Mouse (Mus musculus): ENCODE results near the gene Cryga. TPM values are rescaled to one million over a fixed set of nuclear protein-coding genes. Genes with fewer than 3 reads are reported as not detected.
A peak's percentile ranks its signal among the peaks of the same experiment; 100 is the strongest.

Gene Cryga
- polyA plus RNA-seq, 1 experiment from 2014 or later, result not detected

DNA sequence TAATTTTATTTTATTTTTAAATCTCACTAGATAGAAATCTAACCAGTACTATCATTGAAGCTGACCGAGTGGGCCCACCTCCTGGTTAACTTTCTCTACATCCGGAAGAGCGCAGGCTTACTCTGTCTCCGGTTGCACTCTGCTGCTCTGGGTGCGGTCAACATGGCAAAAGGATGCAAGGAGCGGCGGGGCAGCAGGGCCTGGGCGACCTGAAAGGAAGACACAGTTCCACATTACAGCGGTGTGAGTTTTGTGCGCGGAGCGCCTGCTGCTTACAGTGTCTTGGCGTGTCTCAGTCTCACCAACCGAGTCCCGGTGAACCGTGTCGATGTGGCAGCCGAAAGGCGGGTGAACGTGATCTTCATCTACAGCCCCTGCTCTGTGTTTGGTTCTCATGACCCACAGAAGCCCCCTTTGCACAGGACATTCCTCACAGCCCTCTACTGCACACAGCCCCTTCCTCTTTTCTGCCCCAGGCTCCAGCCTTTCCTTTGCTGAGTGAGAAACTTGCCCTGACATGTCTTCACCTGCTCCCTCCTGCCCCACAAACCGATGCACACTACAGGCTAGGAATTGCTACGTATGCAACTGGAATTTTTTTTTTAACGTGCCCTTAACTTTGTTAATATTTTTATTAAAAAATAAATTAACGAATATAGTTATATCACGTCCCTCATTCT is 6.7 kb upstream of the Cryga start:
- H3K9ac ChIP-seq (replicated peaks; ENCODE audit: low read length), result no peak overlapping the region
- H3K4me3 ChIP-seq (replicated peaks; ENCODE audit: low read depth, low read length), result no peak overlapping the region
- DNase-seq (no peak), ATAC-seq (ENCODE audit: low FRiP score, low TSS enrichment) (no peak)
- H3K27ac ChIP-seq (replicated peaks; ENCODE audit: low read depth, low read length), result no peak overlapping the region
- H3K27me3 ChIP-seq (ENCODE audit: control insufficient read depth, insufficient read depth, low read length), result no peaks in the 10 kb centered on the region
- no peaks in the 10 kb centered on the region for H3K4me1 ChIP-seq (ENCODE audit: control insufficient read depth, insufficient read depth, low read length)
- H3K4me2 ChIP-seq (ENCODE audit: low read length), result no peak overlapping the region
- no peaks in the 10 kb centered on the region for H3K36me3 ChIP-seq (ENCODE audit: control insufficient read depth, insufficient read depth, low read length)
- WGBS, result 81% methylated on average over 25 of the region's 25 CpGs
- H3K9me3 ChIP-seq (ENCODE audit: control insufficient read depth, low read length), result no peaks in the 10 kb centered on the region

DNA sequence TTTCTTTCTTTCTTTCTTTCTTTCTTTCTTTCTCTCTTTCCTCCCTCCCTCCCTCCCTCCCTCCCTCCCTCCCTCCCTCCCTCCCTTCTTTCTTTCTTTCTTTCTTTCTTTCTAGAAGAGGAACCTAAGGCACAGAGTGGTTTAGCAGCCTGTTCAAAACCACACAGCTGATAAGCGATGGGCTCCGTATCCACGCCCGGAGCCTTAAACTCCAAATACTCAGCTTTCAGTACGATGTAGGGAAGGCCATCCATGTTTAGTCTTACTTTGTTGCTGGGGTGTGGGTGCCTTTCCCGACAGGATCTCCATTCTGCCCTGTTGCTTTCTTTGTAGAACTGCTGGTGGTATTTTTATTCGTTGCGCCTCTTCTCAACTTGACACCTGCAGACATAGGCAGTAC is 6.0 kb upstream of the Cryga start:
- no peak overlapping the region for H3K4me3 ChIP-seq (replicated peaks; ENCODE audit: low read depth, low read length)
- no peaks in the 10 kb centered on the region for H3K27me3 ChIP-seq (ENCODE audit: control insufficient read depth, insufficient read depth, low read length)
- WGBS, result 92% methylated on average over 8 of the region's 8 CpGs
- H3K36me3 ChIP-seq (ENCODE audit: control insufficient read depth, insufficient read depth, low read length), result no peaks in the 10 kb centered on the region
- no peaks in the 10 kb centered on the region for H3K4me1 ChIP-seq (ENCODE audit: control insufficient read depth, insufficient read depth, low read length)
- H3K27ac ChIP-seq (replicated peaks; ENCODE audit: low read depth, low read length), result no peak overlapping the region
- H3K9ac ChIP-seq (replicated peaks; ENCODE audit: low read length), result no peak overlapping the region
- no peak overlapping the region for H3K4me2 ChIP-seq (ENCODE audit: low read length)
- H3K9me3 ChIP-seq (ENCODE audit: control insufficient read depth, low read length), result no peaks in the 10 kb centered on the region
- DNase-seq (no peak), ATAC-seq (ENCODE audit: low FRiP score, low TSS enrichment) (no peak)

DNA sequence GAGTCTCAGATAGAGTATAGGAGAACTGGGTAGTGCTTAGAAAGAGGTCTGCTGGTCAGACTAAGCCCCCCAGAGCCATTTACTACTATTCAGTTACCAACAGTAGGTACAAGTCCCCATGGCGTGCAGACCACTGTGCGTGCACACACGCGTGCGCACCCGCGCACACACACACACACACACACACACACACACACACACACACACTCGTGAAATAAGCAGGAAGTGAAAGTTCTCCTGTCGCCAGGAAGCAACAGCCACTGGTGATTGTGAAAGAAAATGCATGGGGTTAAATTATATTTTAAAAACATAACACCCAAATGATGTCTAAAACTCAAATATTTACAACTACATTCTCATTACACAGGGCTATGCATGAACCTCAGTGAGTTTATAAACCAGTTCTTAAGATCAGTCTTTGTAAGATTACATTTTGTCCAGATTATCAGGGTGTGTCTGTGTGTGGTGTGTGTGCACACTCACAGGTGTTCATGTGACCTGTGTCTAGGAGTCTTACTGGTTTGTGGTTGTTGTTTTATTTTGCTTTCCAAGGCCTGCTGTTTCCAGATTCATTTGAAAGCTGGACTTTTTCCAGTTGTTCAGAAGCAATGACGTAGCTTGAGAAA is 4.6 kb upstream of the Cryga start:
- WGBS, result 90% methylated on average over 10 of the region's 10 CpGs
- no peaks in the 10 kb centered on the region for H3K9me3 ChIP-seq (ENCODE audit: control insufficient read depth, low read length)
- no peak for ATAC-seq (ENCODE audit: low FRiP score, low TSS enrichment)
- DNase-seq, result no peak
- H3K4me2 ChIP-seq (ENCODE audit: low read length), result no peak overlapping the region
- H3K36me3 ChIP-seq (ENCODE audit: control insufficient read depth, insufficient read depth, low read length), result no peaks in the 10 kb centered on the region
- H3K4me1 ChIP-seq (ENCODE audit: control insufficient read depth, insufficient read depth, low read length), result no peaks in the 10 kb centered on the region
- no peaks in the 10 kb centered on the region for H3K27me3 ChIP-seq (ENCODE audit: control insufficient read depth, insufficient read depth, low read length)
- no peak overlapping the region for H3K27ac ChIP-seq (replicated peaks; ENCODE audit: low read depth, low read length)
- H3K4me3 ChIP-seq (replicated peaks; ENCODE audit: low read depth, low read length), result no peak overlapping the region
- H3K9ac ChIP-seq (replicated peaks; ENCODE audit: low read length), result no peak overlapping the region

DNA sequence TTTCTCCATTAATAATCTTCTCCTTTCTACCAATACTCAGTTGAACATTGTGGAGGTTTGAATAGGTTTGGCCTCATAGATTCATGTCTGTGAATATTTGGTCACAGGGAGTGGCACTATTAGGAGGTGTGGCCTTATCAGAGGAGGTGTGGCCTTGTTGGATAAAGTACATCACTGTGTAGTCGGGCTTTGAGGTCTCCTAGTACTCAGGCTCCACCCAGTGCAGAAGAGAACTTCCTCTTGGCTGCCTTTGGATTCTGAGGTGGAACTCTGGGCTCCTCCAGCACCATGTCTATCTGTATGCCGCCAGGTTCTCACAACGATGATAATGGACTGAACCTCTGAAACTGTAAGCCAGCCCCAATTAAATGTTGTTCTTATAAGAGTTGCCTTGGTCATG is 6.2 kb downstream of the Cryga start:
- Histone ChIP-seq H3K36me3 (ENCODE audit: control insufficient read depth, insufficient read depth, low read length) (no peaks in the 10 kb centered on the region), H3K9me3 (ENCODE audit: control insufficient read depth, low read length) (no peaks in the 10 kb centered on the region), H3K4me3 (replicated peaks; ENCODE audit: low read depth, low read length) (no peak overlapping the region), H3K4me1 (ENCODE audit: control insufficient read depth, insufficient read depth, low read length) (no peaks in the 10 kb centered on the region), H3K27me3 (ENCODE audit: control insufficient read depth, insufficient read depth, low read length) (no peaks in the 10 kb centered on the region), H3K4me2 (ENCODE audit: low read length) (no peak overlapping the region), H3K9ac (replicated peaks; ENCODE audit: low read length) (no peak overlapping the region), H3K27ac (replicated peaks; ENCODE audit: low read depth, low read length) (no peak overlapping the region)
- no peak for ATAC-seq (ENCODE audit: low FRiP score, low TSS enrichment)
- 87% methylated on average over 3 of the region's 3 CpGs for WGBS
- DNase-seq, result no peak

DNA sequence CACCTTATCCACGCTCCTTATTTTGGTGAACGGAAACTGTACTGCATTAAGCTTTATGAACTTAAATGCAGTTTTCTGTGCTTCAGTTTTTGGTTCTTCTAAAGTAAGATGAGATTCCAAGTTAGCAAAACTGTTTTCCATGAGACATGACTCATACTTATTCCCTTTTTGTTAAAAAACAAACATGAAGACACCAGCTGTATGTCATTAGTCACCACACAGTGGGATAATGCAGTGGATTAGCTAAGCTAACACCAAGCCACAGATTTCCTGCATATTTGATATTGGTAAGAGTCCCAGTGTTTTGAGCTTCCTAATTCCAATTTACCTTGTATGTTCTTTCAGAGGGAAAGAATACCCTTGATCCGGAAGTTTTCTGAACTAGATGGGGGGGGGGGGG is 11.6 kb downstream of the Cryga start:
- ATAC-seq (ENCODE audit: low FRiP score, low TSS enrichment) (no peak), DNase-seq (no peak)
- Histone ChIP-seq H3K4me3 (replicated peaks; ENCODE audit: low read depth, low read length) (no peak overlapping the region), H3K36me3 (ENCODE audit: control insufficient read depth, insufficient read depth, low read length) (no peaks in the 10 kb centered on the region), H3K9me3 (ENCODE audit: control insufficient read depth, low read length) (no peaks in the 10 kb centered on the region), H3K9ac (replicated peaks; ENCODE audit: low read length) (no peak overlapping the region), H3K27me3 (ENCODE audit: control insufficient read depth, insufficient read depth, low read length) (no peaks in the 10 kb centered on the region), H3K27ac (replicated peaks; ENCODE audit: low read depth, low read length) (no peak overlapping the region), H3K4me2 (ENCODE audit: low read length) (no peak overlapping the region), H3K4me1 (ENCODE audit: control insufficient read depth, insufficient read depth, low read length) (no peaks in the 10 kb centered on the region)
- WGBS, result 93% methylated on average over 3 of the region's 3 CpGs

DNA sequence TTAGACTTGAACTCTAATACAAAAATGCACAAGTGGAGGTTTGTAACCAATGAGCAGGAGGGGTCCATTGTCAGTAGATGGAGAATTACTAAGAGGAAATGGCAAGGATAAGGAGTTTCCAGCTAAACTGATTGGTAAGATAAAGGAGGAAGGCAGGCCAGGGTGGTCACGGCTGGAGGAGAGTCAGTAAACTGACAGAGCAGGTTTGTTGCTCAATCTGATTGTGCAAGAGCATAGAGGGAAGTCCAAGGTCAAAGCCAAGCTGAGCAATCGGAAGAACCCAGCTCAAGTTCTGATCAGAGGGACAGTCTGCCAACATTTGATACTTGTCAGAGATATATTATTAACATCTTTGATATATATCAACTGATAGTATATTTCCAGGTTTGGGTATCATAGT is 12.8 kb downstream of the Cryga start:
- ATAC-seq (ENCODE audit: low FRiP score, low TSS enrichment) (no peak), DNase-seq (no peak)
- Histone ChIP-seq H3K27me3 (ENCODE audit: control insufficient read depth, insufficient read depth, low read length) (no peaks in the 10 kb centered on the region), H3K4me3 (replicated peaks; ENCODE audit: low read depth, low read length) (no peak overlapping the region), H3K9me3 (ENCODE audit: control insufficient read depth, low read length) (no peaks in the 10 kb centered on the region), H3K36me3 (ENCODE audit: control insufficient read depth, insufficient read depth, low read length) (no peaks in the 10 kb centered on the region), H3K27ac (replicated peaks; ENCODE audit: low read depth, low read length) (no peak overlapping the region), H3K4me1 (ENCODE audit: control insufficient read depth, insufficient read depth, low read length) (no peaks in the 10 kb centered on the region), H3K4me2 (ENCODE audit: low read length) (no peak overlapping the region), H3K9ac (replicated peaks; ENCODE audit: low read length) (no peak overlapping the region)
- WGBS, result 85% methylated on average over 2 of the region's 2 CpGs

DNA sequence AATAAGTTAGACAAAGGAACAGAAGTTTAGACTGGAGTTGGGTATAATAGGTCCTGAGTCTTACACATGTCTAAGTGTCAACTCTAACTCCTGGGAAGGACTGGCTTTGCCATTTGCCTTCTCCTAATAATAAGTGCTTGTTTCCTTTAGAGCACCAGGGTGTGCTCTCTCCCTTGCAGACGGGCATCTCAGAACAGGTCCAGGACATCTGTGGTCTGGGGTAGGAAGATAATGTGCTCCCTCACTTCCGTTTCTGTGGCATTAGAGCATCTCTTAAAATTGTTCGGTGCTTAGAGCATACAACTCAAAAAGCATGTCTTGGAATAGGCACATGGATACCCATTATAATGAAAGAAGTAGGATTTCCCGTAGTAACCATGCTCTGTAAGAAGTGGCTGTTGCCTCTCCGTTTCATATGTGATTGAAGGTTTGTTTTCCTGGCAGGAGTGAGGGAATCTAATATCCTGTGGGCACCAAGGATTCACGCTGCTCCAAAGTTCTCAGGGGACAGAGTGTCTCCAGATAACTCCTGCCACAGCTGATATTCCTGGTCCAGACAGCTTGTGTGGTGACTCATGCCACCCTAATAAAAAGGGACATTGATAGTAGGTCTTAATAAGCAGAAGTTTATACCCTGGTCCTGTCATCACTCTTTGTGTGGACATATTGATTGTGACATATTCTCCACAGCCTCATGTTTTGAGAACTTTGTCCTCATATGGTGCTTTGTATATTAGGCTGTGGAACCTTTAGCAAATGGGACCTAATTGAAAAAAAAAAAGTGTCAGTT is 14.4 kb downstream of the Cryga start:
- 87% methylated on average over 6 of the region's 6 CpGs for WGBS
- no peak for DNase-seq
- Histone ChIP-seq H3K9ac (replicated peaks; ENCODE audit: low read length) (no peak overlapping the region), H3K27ac (replicated peaks; ENCODE audit: low read depth, low read length) (no peak overlapping the region), H3K9me3 (ENCODE audit: control insufficient read depth, low read length) (no peaks in the 10 kb centered on the region), H3K4me3 (replicated peaks; ENCODE audit: low read depth, low read length) (no peak overlapping the region), H3K36me3 (ENCODE audit: control insufficient read depth, insufficient read depth, low read length) (no peaks in the 10 kb centered on the region), H3K4me1 (ENCODE audit: control insufficient read depth, insufficient read depth, low read length) (no peaks in the 10 kb centered on the region), H3K27me3 (ENCODE audit: control insufficient read depth, insufficient read depth, low read length) (no peaks in the 10 kb centered on the region), H3K4me2 (ENCODE audit: low read length) (no peak overlapping the region)
- ATAC-seq (ENCODE audit: low FRiP score, low TSS enrichment), result no peak

DNA sequence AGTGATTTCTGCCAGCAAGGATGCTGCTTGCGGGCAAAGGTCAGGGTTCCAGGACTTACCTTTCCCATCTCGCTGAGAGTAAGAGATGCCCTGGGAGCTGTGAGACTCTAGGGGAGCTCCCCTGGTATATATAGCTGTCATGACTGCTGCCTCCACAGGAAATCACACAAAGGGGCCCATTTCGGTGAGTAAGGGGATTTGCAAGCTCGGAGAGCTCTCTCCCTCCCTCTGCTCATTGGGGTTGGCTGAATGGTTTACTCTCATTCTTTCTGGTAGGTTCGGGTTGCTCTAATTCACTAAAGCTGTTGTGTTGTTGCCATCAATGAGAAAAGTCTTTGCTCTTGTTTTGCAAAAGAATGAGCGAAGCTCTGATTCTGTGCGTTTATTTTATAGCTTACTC is 21.0 kb downstream of the Cryga start, which contains the start of gene Crygb:
Gene Crygb, minus strand, starts transcription at position 101 of the 400 bp plus-strand sequence.
- no peaks in the 10 kb centered on the region for H3K27me3 ChIP-seq (ENCODE audit: control insufficient read depth, insufficient read depth, low read length)
- DNase-seq (peak; percentile 33), ATAC-seq (ENCODE audit: low FRiP score, low TSS enrichment) (no peak)
- H3K36me3 ChIP-seq (ENCODE audit: control insufficient read depth, insufficient read depth, low read length), result no peaks in the 10 kb centered on the region
- H3K9ac ChIP-seq (replicated peaks; ENCODE audit: low read length), result no peak within 1 kb of the TSS
- WGBS, result 26% methylated on average over 7 of the region's 7 CpGs
- H3K27ac ChIP-seq (replicated peaks; ENCODE audit: low read depth, low read length), result no peak within 1 kb of the TSS
- no peaks in the 10 kb centered on the region for H3K4me1 ChIP-seq (ENCODE audit: control insufficient read depth, insufficient read depth, low read length)
- H3K4me3 ChIP-seq (replicated peaks; ENCODE audit: low read depth, low read length), result no peak within 1 kb of the TSS
- H3K9me3 ChIP-seq (ENCODE audit: control insufficient read depth, low read length), result no peaks in the 10 kb centered on the region
- no peak within 1 kb of the TSS for H3K4me2 ChIP-seq (ENCODE audit: low read length)

Measured in midbrain, embryonic 14.5 days (tissue).